Mouse (Mus musculus): ENCODE data around the gene Tmem129.

GRCm38 (mm10) chr5:33688278-33689220 lies 30.3 kb upstream of the Tmem129 start:
- TF ChIP-seq CTCF (IDR thresholded peaks at IDR 0.05; ENCODE audit: insufficient read depth, low read length), result no peak
- no peak for TF ChIP-seq POLR2A (IDR thresholded peaks at IDR 0.05; ENCODE audit: borderline replicate concordance, extremely low read depth, low read depth, low read length)
